Mouse (Mus musculus) B cell, adult 2 months (primary cell): ENCODE data around the gene Orai1.
A peak's percentile ranks its signal among the peaks of the same experiment; 100 is the strongest.

ENCODE experiments used
- DNase-seq, 2 experiments: peaks; one replicate each; pipeline ENCODE4 v3.0.0; 2022

Gene Orai1

DNA sequence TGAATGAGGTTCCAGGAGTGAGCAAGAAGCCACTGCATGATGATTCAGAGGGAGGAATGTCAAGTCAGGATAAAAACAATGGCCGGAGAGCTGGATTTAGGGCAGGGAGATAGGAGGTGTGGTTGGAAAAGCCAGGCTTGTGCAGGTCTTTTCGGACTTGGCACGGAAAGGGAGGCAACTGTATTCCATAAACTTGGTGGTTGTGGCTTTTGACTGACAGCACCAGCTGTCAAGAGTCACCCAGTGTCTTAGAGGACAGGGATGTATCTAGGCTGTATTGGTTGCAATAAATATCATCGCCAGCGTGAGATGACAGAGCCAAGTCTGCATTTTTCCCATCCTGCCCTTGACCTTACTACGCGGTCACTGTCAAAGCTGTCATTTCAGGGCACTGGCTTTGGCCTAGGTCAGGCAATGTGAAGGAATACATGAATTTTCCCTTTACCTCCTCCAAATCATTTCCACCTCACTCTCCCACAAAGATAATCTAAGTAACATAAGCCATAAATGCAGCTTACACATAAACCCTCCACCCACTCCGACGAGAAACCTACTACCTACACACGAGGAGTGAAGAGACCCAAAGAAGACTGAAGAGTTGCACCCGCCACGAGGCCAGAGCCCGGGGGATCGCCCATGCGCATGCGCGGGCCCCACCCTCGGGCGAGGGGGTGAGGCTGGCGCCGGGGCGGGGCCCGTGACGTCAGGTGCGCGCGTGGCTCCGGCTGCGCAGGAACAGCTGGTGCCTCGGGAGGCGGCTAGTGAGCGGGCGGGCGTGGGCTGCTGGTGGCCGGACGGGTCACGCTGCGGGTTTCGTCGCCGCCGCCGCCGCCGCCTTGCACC lies 60.9 kb downstream of the Orai1 start:
- DNase-seq: peak; percentile 97 to 99

DNA sequence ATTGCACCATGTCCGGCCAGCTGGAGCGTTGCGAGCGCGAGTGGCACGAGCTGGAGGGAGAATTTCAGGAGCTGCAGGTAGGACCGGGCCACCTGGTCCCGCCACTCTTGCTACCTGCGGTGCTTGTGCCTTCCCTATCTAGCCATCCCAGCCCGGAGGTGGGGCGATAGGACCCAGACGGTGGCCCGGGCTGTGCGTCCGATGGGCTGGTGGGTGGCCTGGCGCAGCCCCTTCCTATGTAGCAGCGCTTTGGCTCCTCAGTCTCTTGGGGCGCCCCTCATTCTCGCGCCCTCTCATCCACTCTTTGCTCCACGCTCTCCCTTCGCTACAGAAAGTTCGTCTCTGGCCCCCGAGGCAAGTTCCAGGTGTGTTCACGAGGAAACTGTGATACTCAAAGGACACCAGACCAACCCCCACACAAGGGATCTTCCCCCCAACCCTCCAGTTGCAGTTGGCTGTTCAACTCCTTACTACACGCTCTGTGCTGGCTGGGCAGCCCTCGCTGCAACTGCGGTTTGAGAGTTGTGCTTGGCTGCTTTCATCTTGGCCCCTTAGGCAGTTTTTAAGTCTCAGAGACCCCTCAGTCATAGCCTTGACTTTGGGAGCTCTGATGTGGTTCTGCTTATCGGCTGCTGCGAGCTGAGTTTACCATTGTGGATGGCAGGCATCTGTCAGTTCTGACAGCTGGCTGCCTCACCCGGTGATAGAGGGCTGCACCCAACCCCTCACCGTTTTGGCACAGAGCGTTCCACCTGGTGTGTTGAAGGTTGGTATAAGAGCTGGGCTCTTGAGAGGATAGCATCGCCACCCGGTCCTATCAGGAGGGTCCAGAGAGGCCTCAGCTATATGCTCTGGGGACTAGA lies 61.8 kb downstream of the Orai1 start:
- peak; percentile 47 to 50 for DNase-seq

GRCm38 (mm10) chr5:123079568-123079967 lies 64.7 kb downstream of the Orai1 start:
- no peak for DNase-seq

DNA sequence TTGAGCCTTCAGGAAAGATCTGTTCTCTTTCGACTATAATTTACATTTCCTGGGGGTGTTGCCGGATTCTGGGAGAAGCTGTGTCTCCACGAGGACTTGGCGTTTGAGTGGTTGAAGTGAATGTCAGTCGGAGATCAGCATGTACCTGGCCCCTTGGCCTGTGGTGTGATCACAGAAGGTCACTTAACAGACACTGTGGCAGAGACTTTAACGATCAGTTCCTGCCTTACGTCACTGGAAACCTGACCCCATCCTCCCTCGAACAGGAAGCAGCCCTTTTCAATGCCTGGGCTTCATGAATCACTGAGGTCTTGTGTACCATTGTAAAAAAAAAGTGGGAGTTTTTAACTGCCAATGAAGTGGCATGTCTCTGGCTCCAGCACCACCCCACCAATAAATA lies 65.2 kb downstream of the Orai1 start:
- peak; percentile 17 to 32 for DNase-seq
